Mouse (Mus musculus) heart, embryonic 10.5 days (tissue): ENCODE results near the gene Sufu. TPM values are rescaled to one million over a fixed set of nuclear protein-coding genes. Genes with fewer than 3 reads are reported as not detected.

Experiments used
- DNase-seq: peaks from one replicate; pipeline ENCODE4 v3.0.0-alpha.2; 2017; ENCODE audit warnings: low spot score
- H3K27ac ChIP-seq: fragments of 300-500 bp; sonication (generic); 2 replicates; pipeline ENCODE4 v1.5.1; 2016; ENCODE audit warnings: mild to moderate bottlenecking
- H3K27me3 ChIP-seq: fragments of 300-500 bp; sonication (generic); 2 replicates; pipeline ENCODE4 v1.6.1; 2016; ENCODE audit warnings: mild to moderate bottlenecking; ENCODE audit not compliant: poor library complexity, insufficient read depth, severe bottlenecking
- H3K36me3 ChIP-seq: fragments of 300-500 bp; sonication (generic); 2 replicates; pipeline ENCODE4 v1.6.1; 2016; ENCODE audit warnings: mild to moderate bottlenecking, moderate library complexity
- H3K4me1 ChIP-seq: fragments of 300-500 bp; sonication (generic); 2 replicates; pipeline ENCODE4 v1.6.1; 2016; ENCODE audit warnings: mild to moderate bottlenecking
- H3K4me3 ChIP-seq: fragments of 300-500 bp; sonication (generic); 2 replicates; pipeline ENCODE4 v1.5.1; 2016; ENCODE audit warnings: mild to moderate bottlenecking, moderate library complexity
- H3K9me3 ChIP-seq: fragments of 300-500 bp; sonication (generic); 2 replicates; pipeline ENCODE4 v1.6.1; 2016; ENCODE audit warnings: mild to moderate bottlenecking, moderate library complexity
- WGBS: fragments of 180-500 bp; shearing (Covaris S2); methylation state at CpG from one replicate; pipeline ENCODE4 v1.1.7; 2016; 5-methylcytosine and 5-hydroxymethylcytosine counted together
- polyA plus RNA-seq: library from polyadenylated mRNA; unstranded; fragments of >200 nt; fragmentation: Nextera tagmentation; extraction: Ambion mirVana; gene quantifications from 2 replicates; pipeline ENCODE4 v1.2.1, GENCODE M21; 2016

Sufu gene
- polyA plus RNA-seq, 1 experiment from 2014 or later: 32.8 TPM

DNA sequence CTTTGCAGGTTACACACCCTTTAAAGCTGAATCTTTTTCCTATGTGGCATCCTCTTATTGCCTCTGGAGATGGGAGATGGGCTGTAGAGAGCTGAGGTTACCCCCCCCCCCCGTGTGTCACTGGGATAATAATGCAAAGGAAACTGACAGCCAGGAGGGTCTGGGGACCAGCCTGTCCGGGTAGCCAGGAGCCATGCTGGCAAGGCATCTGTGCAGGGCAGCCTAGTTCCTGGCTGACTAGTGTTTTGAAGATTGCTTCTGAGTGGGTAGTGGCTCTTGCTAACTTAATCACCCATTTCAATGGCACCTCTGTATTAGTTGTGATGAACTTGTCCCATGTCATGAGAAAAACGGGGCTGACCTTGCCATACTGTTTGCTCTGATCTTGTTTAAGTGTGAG is 1.7 kb downstream of the Sufu start:
- WGBS: 45% methylated on average over 3 of the region's 3 CpGs
- Histone ChIP-seq H3K9me3 (no peaks in the 10 kb centered on the region), H3K36me3 (peaks cover 24% of the 10 kb centered on the region), H3K27me3 (no peaks in the 10 kb centered on the region), H3K4me3 (peak overlapping the region; percentile 92), H3K27ac (no peak overlapping the region), H3K4me1 (peaks cover 58% of the 10 kb centered on the region)
- no peak for DNase-seq

DNA sequence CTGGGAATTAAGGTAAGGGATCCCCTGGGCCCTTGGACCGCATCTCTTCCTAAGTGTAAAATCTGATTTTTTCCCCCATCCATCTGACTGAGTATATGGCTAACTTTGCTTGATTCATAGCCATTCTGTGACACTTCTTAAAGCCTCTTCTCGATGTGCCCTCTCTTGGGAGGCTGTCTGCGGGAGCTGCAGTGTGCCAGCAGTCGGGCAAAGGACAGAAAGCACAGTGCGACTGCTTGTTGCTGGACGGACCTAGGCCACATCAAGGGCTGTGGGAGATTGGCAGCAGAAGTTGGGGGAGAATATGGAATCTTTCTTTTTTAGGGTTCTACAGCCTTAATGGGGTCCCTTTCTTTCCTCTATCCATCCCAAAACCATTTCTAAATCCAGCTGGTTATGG is 2.7 kb downstream of the Sufu start:
- no peak overlapping the region for H3K4me3 ChIP-seq

DNA sequence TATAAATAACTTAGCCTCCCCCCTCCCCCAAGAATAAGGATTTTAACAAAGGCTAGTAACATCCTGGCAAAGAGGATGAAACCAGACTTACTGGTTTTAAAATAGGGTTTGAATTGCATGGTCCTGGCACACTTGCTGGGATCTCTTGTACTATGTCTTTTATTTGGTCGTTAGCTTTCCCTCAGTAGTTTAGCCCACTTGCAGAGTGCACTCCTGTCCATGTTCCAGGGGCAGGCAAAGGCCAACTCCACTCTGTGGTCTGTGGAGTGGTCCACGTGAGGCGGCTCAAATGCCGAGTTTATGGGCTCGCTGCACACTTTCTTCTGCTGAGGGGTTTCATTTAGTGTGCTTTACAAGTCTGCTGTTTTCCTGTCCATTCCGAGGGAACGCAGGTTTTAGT is 3.2 kb downstream of the Sufu start:
- WGBS: 74% methylated on average over 7 of the region's 7 CpGs
- peaks cover 38% of the 10 kb centered on the region for H3K36me3 ChIP-seq

More for the DNA sequence above, 2.7 kb downstream of the Sufu start:
- no peaks in the 10 kb centered on the region for H3K9me3 ChIP-seq
- H3K27me3 ChIP-seq: no peaks in the 10 kb centered on the region
- peaks cover 34% of the 10 kb centered on the region for H3K36me3 ChIP-seq
- H3K4me1 ChIP-seq: peaks cover 53% of the 10 kb centered on the region
- peak overlapping the region; percentile 13; the same call in 1 of the 2 replicates for H3K27ac ChIP-seq
- 83% methylated on average over 6 of the region's 6 CpGs for WGBS
- no peak for DNase-seq

DNA sequence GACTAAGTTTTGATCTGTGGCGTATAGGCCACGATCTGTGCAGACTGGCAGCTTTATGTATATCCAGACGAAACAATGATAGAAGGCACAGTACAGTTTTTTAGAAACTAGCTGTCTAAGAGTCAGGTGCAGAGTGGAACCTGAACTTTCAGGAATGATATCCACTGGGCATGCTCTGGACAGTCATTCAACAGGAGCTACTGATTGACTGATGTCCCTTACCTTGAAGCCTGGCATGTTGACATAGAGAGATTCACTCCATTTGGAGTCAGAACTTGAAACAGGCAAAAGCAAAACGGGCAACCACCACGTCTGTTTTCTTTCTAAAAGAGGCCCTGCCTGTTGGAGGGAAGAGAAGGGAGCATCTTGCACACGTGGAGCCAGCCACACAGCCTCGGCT is 3.9 kb downstream of the Sufu start:
- Histone ChIP-seq H3K36me3 (peaks cover 44% of the 10 kb centered on the region), H3K4me1 (peaks cover 49% of the 10 kb centered on the region), H3K27me3 (no peaks in the 10 kb centered on the region), H3K4me3 (no peak overlapping the region), H3K9me3 (no peaks in the 10 kb centered on the region), H3K27ac (no peak overlapping the region)
- no peak for DNase-seq
- 86% methylated on average over 7 of the region's 7 CpGs for WGBS

More for the DNA sequence above, 3.2 kb downstream of the Sufu start:
- Histone ChIP-seq H3K9me3 (no peaks in the 10 kb centered on the region), H3K27ac (no peak overlapping the region), H3K4me1 (peaks cover 49% of the 10 kb centered on the region), H3K27me3 (no peaks in the 10 kb centered on the region), H3K4me3 (no peak overlapping the region)
- DNase-seq: no peak

DNA sequence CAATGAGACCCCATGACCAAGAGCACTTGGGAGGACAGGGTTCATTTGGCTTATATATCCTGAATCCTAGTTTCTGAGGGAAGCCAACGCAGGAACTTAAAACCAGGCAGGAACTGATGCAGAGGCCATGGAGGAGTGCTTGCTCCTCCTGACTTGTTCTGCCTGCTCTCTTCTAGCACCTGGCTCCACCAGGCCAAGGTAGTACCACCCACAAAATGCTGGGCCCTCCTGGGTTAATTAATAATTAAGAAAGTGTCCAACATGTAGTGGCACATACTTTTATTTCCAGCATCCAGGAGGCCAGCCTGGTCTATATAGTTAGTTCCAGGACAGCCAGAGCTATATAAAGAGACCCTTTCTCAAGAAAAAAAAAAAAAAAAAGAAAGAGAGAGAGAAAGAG is 7.3 kb downstream of the Sufu start:
- H3K4me3 ChIP-seq: no peak overlapping the region
- H3K27me3 ChIP-seq: no peaks in the 10 kb centered on the region
- H3K36me3 ChIP-seq: peaks cover 60% of the 10 kb centered on the region
- H3K9me3 ChIP-seq: no peaks in the 10 kb centered on the region
- peaks cover 51% of the 10 kb centered on the region for H3K4me1 ChIP-seq
- no peak for DNase-seq
- WGBS: 90% methylated on average over 1 of the region's 1 CpGs
- H3K27ac ChIP-seq: no peak overlapping the region

DNA sequence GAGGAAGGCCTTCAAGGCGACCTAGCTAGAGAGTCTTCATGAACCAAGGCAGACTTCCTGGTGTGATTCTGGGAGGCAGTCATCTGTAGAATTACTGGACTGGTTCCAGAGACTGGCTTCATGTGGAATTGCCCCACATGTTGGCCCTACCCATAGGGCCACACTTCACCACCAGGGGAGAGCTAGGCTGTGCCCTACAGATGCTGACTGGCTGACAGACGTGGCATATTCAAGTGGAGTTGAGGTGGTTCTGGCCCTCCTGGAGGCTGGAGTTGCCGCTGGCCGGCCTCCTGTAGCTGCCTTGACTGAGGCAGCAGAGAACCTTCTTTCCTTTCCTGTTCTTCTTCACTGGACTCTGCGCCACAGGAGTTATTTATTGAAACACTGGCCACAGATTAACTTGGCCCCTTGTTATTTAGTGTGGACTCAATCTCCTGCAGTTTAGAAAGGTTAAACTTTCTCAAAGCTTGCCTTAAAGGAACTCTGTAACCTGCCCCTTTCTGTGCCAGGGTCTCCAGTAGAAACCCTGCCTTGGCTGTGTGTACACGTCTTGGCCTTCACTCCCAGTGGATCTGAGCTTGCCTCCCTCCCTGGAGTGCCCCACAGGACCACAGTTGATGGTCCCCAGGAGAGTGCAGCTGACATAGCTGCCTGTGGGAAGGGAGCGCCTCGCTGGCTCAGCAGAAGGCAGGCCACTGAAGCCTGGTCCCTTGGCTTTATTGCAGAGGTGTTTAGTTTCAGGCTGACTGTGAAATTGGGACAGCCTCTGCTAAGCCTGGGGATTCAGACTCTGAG is 10.1 kb downstream of the Sufu start:
- H3K27ac ChIP-seq: peak overlapping the region; percentile 44; the same call in 1 of the 2 replicates
- WGBS: 70% methylated on average over 8 of the region's 8 CpGs
- H3K4me1 ChIP-seq: peaks cover 46% of the 10 kb centered on the region
- no peak overlapping the region for H3K4me3 ChIP-seq
- no peak for DNase-seq
- peaks cover 59% of the 10 kb centered on the region for H3K36me3 ChIP-seq
- H3K9me3 ChIP-seq: no peaks in the 10 kb centered on the region
- H3K27me3 ChIP-seq: no peaks in the 10 kb centered on the region

DNA sequence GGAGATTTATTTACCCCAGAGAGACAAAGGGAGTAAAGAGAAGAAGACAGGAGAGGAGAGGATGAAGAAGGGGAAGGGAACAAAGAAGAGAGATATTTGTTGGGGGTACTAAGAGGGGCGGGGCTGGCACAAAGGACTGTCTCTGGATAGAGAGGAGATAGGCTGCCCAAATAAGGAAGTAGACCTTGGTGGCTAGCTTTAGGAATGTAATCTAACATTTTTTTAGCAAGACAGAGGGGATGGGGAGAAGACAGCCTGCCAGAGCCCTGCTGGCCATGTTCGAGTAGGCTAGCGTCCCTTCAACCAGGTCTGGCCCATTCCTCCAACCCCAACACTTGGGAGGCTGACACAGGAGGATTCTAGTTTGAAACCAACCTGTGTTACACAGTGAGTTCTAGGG is 12.8 kb downstream of the Sufu start:
- 0 out of 2 replicates have a peak overlapping the region, but pooled peaks have one; percentile 0 for H3K4me3 ChIP-seq
- no peaks in the 10 kb centered on the region for H3K27me3 ChIP-seq
- H3K4me1 ChIP-seq: peaks cover 66% of the 10 kb centered on the region
- H3K36me3 ChIP-seq: peaks cover 33% of the 10 kb centered on the region
- 36% methylated on average over 3 of the region's 3 CpGs for WGBS
- no peaks in the 10 kb centered on the region for H3K9me3 ChIP-seq
- peak overlapping the region; percentile 75 for H3K27ac ChIP-seq
- no peak for DNase-seq

DNA sequence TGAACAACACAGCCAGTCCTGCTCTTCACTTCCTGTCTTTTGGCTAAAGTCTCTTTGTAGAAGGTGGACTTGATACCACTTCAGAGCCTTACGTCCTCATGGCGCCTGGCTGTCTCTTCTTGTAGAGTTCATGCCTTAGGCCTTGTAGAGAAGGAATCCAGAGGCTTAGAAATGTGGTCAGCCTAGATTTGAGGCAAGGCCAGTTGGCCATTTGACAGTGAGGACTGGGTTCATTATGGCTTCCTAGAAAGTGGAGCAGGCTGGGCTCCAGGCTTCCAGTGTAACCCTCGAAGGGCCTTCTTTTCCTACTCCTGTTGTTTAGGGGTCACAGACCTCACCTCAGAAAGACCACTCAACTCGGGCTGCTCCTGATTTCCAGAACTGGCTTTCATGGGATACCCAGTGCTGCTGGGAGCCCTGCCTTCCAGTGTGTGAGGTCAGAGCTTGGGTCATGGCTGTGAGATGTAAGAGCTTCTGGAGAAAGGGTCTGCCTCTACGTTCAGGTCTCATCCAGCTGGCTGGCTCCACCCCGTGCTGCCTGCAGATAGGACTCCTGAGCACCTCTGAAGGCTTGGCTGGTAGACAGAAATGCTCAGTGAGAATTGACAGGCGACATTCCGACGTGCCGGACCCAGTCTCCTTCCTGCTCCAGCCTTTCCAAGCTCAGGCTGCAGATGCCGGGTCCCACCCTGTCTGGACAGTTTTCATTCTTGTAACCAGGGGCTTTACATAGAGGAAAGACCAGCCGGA is 15.5 kb downstream of the Sufu start:
- 56% methylated on average over 12 of the region's 12 CpGs for WGBS
- DNase-seq: no peak
- H3K4me3 ChIP-seq: 0 out of 2 replicates have a peak overlapping the region, but pooled peaks have one; percentile 7
- 0 out of 2 replicates have a peak, but pooled peaks cover 10% of the 10 kb centered on the region for H3K36me3 ChIP-seq
- no peaks in the 10 kb centered on the region for H3K27me3 ChIP-seq
- peak overlapping the region; percentile 71; the same call in 1 of the 2 replicates for H3K27ac ChIP-seq
- peaks cover 64% of the 10 kb centered on the region for H3K4me1 ChIP-seq
- H3K9me3 ChIP-seq: no peaks in the 10 kb centered on the region

DNA sequence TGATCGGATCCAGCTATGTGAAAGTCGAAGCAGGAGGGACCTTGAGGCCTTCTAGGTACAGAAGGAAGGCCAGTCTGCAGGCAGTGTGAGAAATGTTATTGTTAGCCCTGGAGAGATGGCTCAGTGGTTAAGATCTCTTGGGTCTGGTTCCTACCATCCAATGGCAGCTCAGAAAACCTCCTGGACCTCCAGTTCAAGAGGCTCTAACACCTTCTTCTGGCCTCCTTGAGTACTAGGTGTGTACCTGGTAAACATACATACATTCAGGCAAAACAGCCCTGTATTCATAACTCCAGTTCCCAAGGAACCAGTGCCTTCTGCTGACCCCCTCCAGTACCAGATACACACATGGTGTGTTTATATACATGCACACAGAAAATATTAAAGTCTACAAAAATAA is 17.3 kb downstream of the Sufu start:
- WGBS: 80% methylated on average over 2 of the region's 2 CpGs
- no peak overlapping the region for H3K27ac ChIP-seq
- no peaks in the 10 kb centered on the region for H3K9me3 ChIP-seq
- no peak overlapping the region for H3K4me3 ChIP-seq
- H3K4me1 ChIP-seq: peaks cover 65% of the 10 kb centered on the region
- DNase-seq: no peak
- no peaks in the 10 kb centered on the region for H3K27me3 ChIP-seq
- 0 out of 2 replicates have a peak, but pooled peaks cover 8% of the 10 kb centered on the region for H3K36me3 ChIP-seq

DNA sequence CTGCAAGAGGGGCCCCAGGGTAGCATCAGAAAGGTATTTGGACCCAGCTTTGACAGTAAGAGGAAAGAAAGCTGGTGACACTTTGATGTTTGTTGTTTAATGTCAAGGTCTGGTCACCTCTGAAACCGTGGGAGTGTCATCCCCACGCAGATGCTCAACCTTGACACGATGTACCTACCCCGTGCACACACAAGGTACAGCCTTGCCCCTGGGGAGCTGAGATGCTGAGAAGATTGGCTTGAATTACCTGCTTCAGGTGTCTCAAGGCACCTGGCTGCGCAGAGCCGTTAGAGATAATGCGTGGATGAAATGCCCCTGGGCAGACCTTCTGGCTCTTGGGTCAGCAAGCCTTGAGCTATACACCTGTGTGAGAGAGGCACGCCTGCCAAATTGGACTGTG is 17.8 kb downstream of the Sufu start:
- H3K9me3 ChIP-seq: no peaks in the 10 kb centered on the region
- H3K4me3 ChIP-seq: no peak overlapping the region
- H3K4me1 ChIP-seq: peaks cover 61% of the 10 kb centered on the region
- 91% methylated on average over 8 of the region's 8 CpGs for WGBS
- H3K36me3 ChIP-seq: 0 out of 2 replicates have a peak, but pooled peaks cover 7% of the 10 kb centered on the region
- no peaks in the 10 kb centered on the region for H3K27me3 ChIP-seq
- H3K27ac ChIP-seq: no peak overlapping the region
- no peak for DNase-seq

DNA sequence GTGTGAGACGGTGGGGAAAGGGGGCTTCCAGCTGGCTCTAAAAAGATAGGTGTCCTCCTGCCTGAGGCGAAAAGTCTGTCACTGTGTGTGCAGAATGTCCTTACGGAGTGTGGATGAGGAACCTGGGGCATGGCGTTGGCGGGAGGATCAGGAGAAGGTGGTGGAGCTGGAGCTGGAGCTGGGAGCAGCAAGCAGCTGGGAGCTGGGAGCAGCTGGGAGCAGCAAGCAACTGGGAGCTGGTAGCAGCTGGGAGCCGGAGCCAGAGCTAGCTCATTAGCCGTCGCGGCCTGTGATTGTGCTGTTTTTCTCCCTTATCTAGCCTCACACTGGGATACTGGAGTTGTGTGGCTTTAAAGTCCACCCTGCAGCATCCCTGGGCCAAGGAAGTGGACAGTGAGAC is 19.6 kb downstream of the Sufu start:
- no peak overlapping the region for H3K4me3 ChIP-seq
- WGBS: 48% methylated on average over 9 of the region's 9 CpGs
- no peak overlapping the region for H3K27ac ChIP-seq

DNA sequence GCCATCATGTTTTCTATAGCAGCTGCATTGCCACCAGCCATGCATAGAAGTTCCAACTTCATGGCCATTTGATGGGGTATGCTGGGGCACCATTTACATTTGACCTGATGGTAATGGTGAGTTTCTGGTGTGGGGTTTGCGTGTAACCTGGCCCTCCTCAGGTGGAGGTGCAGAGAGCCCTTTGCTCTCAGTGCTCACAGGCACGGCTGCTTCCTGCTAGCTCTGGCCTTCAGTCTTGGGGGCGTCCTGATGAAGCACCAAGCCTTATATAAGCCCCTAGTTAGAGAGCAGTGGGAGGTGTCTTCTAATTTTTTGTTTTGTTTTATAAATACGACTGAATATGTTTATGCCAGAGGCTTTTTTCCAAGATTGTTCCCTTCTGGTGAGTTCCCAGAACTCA is 21.4 kb downstream of the Sufu start:
- no peaks in the 10 kb centered on the region for H3K36me3 ChIP-seq

More for the DNA sequence above, 19.6 kb downstream of the Sufu start:
- Histone ChIP-seq H3K4me1 (peaks cover 64% of the 10 kb centered on the region), H3K9me3 (no peaks in the 10 kb centered on the region), H3K36me3 (no peaks in the 10 kb centered on the region), H3K27me3 (no peaks in the 10 kb centered on the region)
- no peak for DNase-seq

DNA sequence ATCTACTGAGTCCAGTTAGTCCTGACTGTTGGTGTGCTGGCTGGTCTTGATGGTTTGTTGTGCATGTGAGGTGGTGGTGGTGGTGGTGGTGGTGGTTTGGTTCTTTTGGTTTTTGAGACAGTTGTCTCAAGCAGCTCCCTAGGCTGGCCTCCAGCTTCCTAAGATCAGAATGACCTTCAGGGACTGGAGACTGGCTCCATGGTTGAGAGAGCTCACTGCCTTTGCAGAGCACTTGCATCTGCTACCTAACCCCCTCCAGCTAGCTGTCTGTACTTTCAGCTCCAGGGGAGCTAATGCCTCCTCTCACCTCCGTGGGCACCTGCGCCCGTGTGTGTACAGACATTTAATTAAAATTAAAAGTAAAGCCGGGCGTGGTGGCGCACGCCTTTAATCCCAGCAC is 23.7 kb downstream of the Sufu start:
- peaks cover 51% of the 10 kb centered on the region for H3K4me1 ChIP-seq
- H3K9me3 ChIP-seq: no peaks in the 10 kb centered on the region
- 91% methylated on average over 7 of the region's 7 CpGs for WGBS
- no peaks in the 10 kb centered on the region for H3K27me3 ChIP-seq
- no peak overlapping the region for H3K27ac ChIP-seq
- DNase-seq: no peak
- no peak overlapping the region for H3K4me3 ChIP-seq
- H3K36me3 ChIP-seq: no peaks in the 10 kb centered on the region

More for the DNA sequence above, 21.4 kb downstream of the Sufu start:
- WGBS: 88% methylated on average over 4 of the region's 4 CpGs
- H3K27me3 ChIP-seq: no peaks in the 10 kb centered on the region
- H3K4me1 ChIP-seq: peaks cover 66% of the 10 kb centered on the region
- 0 out of 2 replicates have a peak overlapping the region, but pooled peaks have one; percentile 6 for H3K27ac ChIP-seq
- H3K4me3 ChIP-seq: no peak overlapping the region
- H3K9me3 ChIP-seq: no peaks in the 10 kb centered on the region
- DNase-seq: no peak
